Mouse (Mus musculus) thymus, postnatal 10 days (tissue): ENCODE results near the gene Eif3b.

Experiments
- DNase-seq, 2 experiments: peaks; one replicate each; pipeline ENCODE4 v3.0.0; 2021; ENCODE audit warnings: low spot score in 2 of 2

The Eif3b gene

DNA sequence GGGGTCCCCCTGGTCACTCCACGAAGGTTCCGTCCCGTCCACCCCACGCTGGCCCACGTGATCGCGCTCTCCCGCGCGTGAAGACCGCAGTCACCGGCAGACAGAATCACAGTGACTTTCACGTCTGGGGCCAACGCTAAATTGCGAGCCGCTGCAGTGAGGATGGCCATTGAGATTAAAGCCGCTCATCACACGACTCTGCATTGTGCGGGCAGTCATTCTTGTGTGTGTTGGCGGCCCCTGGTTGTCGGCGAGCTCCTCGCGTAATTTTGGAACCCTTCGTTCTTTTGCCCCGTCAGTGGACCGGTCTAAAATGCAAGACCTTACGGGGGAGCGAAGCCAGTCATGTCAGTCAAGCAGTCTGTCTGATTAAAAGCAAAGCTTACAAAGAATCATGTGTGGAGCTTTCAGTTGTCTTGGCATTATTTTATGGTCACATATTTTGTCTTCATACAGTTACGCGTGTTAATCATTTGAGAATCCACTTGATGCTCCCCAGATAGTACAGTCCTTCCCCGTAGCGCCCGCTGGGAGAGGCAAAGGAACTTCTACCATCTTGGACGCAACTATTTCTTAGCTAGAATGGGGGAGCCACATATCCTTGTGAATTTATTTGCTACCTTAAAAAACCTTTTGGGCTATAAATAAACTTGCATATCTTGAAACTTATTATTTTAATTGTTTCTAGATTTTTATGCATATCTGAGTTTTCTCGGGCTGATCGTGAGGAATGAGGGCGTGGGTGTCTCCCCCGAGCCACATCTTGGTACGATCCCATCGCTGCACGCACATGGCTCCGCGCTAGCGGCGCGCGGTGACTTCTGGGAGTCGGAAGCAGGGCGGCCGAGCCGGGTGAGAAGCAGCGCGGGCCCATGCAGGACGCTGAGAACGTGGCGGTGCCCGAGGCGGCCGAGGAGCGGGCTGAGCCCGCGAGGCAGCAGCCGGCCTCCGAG is at the start of gene Eif3b:
Gene Eif3b, plus strand, starts transcription at position 840 of the 953 bp plus-strand sequence.
- peak; percentile 78 to 84 for DNase-seq

- no peak for DNase-seq
These were observed 49.7 kb upstream of the Eif3b start for GRCm38 (mm10) chr5:140369466-140369865.

DNA sequence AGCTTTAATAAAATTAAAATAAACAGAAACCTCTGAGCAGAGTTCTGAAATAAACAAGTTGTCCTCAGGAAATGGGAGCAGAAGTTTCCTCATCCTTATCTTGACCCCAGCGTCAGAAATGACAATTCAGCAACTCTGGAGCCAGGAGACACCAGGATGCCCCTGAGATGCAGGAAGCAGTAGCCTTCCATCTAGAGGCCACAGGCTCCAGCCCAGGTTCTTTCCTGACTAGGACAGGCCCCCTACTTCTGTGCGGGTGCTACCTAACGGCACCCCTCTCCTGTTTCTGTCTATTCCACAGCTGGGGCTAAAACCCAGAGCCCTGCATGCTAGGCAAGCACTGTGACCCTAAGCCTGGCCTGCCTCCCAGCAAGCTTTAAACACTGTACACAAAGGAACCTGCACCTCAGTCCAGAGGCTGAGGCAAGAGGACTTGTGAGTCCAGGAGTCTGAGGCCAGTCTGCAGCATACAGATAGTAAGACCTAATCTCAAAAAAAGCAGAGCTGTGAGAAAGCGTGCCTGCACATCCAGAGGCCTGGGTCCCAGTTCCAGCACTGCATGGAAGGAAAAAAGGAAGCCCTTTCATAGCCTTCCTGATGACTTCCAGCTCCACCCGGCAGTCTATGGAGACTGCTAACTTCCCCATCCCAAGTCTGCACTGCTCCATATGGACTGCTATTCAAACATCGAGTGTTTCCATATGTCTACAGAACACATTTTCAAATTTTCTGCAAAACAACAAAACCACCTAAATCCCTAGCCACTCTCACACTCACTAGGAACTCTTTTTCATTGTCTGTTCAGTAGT is 48.5 kb upstream of the Eif3b start:
- no peak for DNase-seq

DNA sequence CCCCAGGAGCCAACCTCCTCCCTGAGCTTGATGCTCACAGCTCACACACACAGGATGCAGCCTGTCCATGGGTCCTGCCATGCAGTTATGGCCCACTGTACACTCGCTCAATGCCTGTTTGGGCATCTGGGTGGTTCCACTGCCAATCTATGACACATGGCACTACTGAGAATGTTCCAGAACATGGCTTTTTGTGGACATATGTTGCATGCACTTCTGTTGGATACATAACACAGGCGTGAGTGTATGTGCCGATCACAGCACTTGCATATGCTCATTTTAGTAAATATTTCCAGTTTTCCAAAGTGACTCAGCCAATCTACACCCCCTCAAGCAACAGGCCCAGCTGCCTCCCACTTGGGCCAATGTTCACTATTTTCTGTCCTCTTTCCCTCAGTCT is 47.5 kb upstream of the Eif3b start:
- no peak for DNase-seq

DNA sequence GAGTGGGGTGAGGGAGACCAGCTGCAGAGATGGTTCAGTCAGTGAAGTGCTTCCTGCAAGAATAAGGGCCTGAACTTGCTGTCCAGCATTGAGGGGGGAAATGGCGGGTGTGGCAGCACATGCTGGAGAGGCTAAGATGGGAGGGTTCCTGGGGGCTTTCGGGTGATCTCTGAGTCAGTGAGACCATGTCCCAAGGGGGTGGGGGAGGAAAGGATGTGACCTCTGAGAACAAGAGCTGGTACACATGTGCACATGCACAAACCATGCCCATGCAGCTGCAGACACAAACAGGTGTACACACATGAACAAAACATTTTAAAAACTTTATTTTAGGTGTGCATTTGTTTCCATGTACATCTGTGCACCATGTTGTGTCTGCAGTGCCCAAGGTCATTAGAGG is 45.4 kb upstream of the Eif3b start:
- no peak for DNase-seq

DNA sequence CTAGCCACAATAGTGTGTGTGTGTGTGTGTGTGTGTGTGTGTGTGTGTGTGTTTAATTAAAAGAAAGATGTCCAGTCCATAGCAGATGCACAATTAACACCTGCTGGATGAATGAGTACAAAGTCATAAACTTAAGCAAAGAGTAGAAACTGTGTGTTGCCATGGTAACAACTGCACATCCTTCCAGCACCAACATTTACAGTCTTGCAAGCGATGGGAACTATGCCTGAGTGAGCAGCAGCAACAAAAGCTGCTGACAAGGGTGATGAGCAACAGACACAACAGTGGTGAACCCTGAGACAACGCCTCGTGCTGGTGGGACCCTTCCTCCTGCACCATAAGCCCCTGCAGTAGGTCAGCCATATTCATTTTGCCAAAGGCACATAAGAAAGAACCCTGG is 44.9 kb upstream of the Eif3b start:
- DNase-seq, result no peak

DNA sequence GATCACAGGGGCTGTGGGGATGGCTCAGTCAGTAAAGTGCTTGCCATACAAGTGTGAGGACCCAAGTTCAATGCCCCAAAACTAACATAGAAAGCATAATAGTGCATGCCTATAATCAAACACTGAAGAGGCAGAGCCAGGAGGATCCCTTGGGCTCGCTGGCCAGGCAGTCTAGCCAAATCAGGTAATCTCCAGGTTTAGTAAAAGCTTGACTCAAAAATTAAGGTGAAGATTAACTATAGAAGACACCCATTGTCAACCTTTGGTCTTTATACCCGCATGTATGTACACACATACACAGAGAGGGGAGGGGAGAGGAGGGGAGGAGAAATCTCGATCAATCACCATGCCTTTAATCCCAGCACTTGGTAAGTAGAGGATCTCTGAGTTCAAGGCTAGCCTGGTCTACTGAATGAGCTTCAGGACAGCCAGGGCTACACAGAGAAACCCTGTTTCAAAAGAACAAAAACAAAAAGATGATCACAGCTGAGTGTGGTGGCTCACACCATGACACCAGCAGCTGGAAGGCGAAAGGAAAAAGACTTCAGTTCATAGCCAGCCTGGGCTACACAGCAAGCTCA is 43.8 kb upstream of the Eif3b start:
- DNase-seq, result no peak

- no peak for DNase-seq
These were observed 40.8 kb upstream of the Eif3b start for GRCm38 (mm10) chr5:140378121-140378853.

GRCm38 (mm10) chr5:140379299-140379698 is 39.8 kb upstream of the Eif3b start:
- DNase-seq, result no peak

GRCm38 (mm10) chr5:140381156-140381555 is 38.0 kb upstream of the Eif3b start:
- no peak for DNase-seq

GRCm38 (mm10) chr5:140382688-140383087 is 36.4 kb upstream of the Eif3b start:
- DNase-seq, result no peak

- DNase-seq, result no peak
These were observed 35.6 kb upstream of the Eif3b start for GRCm38 (mm10) chr5:140383559-140383958.

DNA sequence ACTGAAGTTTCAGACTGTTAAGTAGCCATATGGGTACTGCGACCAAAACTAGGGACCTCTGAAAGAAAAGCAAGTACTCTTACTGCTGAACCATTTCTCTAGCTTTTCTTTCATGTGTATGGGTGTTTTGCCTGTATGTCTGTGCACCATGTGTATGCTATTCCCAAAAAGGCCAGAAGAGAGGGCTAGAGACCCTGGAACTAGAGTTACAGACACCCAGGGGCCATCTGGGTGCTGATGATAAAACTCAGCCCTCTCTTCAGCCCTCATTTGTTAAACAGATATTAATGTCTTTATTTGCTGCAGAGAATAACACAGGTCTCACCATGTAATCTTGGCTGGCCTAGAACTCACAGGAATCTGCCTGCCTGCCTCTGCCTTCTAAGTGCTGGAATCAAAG is 34.7 kb upstream of the Eif3b start:
- no peak for DNase-seq

DNA sequence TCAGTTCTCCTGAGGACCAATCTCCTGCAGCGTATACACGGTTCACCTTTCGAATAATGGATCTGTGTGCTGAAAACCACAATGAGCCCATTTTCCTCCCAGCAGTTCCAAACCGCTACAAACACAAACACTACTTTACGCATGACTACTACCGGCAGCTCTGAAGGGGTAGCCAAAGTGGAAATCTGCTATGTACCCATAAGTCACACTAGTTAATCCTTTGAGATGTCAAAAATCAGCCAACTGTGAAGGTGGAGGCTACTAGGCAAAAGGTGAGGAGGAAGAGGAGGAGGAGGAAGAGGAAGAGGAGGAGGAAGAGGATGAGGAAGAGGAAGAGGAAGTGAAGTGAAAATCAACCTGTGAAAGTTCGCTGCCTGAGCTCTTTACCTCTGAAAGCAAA is 31.9 kb upstream of the Eif3b start:
- DNase-seq, result no peak

DNA sequence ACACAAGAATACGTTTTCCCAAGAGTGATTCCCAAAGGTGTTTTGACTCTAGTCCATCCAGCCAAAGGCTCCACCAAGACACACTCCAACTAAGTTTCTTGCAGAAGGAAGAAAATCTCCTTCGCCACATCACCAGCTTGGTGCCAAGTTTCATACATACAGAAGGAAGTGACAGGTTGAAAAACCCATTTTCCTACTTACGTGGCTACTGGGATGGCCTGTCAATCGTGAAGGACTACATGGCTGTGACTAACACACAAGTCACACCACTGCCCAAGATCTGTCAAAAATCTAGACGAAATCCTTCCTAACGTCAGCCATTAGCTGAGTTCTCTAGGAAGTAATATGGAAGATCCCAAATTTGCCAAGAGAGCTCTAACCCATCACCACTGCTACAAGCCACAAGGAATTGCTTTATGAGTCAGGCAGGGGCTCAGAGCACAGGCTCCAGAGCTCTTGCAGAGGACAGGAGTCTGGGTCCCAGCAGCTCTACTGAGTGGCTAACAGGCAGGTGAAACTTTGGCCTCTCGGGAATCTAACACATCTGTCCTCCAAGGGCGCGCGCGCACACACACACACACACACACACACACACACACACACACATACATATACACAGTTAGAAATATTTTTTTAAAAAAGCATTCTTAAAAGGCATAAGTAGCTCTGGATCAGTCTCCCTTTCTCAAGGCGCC is 31.2 kb upstream of the Eif3b start:
- DNase-seq, result no peak

- peak; percentile 43 to 66 for DNase-seq
These were observed 30.2 kb upstream of the Eif3b start, which contains the start of gene Snx8 for GRCm38 (mm10) chr5:140388588-140389576. Snx8 (minus strand) TSS chr5:140389262.

GRCm38 (mm10) chr5:140389647-140390046 is 29.5 kb upstream of the Eif3b start:
- no peak for DNase-seq

DNA sequence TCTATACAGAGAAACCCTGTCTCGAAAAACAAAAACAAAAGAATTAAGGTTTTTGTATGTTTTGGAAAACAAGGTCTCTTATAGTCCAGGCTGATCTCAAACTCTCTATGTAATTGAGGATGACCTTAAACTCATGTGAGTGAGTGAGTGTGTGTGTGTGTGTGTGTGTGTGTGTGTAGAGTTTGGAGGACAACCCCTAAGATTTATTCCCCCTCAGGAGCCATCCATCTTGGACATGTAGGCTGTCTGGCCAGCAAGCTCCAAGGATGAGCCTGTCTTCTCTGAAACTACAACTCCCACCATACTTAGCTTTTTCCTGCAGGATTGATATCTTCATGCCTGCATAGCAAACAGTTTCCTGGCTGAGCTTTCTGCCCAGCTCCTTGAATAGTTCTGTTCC is 27.7 kb upstream of the Eif3b start:
- no peak for DNase-seq

DNA sequence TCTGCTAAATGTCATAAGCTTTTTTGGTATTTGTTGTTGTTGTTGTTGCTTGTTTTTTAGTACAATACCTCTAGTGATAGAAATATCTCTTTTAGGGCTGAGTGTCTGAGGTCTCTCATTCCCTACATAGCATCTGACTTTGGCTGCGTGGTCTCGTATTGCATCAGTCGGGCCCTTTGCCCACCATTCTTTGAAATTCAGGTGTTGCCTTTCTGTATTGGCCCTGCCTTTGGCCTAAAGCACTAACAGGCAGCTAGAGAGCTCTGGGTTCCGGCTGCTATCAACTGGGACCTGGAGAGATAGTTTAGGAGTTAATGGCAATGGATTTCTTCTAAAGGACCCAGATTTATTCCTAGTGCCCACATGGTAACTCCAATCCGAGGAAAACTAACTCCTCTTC is 27.1 kb upstream of the Eif3b start:
- no peak for DNase-seq

DNA sequence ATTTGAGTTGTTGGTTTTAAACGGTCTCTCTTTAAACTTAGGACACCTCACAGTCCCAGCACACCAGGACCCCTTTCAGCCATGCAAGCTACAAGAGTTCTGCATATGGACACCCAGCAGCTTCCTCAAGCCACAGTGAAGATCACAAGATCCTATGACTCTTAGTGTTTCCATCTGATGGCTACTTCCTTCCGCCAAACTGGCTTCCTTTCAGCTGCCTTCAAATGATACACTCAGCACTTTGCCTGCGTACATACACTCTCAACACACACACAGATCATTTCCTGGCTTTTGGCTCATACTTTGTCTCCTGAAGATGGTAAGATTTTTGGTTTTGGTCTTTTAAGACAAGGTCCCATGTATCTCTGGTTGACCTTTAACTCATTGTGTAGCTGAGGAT is 26.4 kb upstream of the Eif3b start:
- no peak for DNase-seq
